12 mouse cellular contexts compared by ENCODE assay signal in genomic region chr1:89265771-89266170, GRCm38 (mm10).
"Had no signal": no experiment of that assay in that cellular context is flagged by ENCODE, and none has a peak within 500 bp of the region (broad histone marks: within the 10 kb centered on the region; RNA-seq: fewer than 3 reads in every experiment).

No protein-coding gene starts in this region.

- DNase-seq: kidney, postnatal 25 days; layer of hippocampus, adult 9-11 months; liver; lung, adult 18-20 months; lung, postnatal 10 days; lung, postnatal 36 days; retina, postnatal 1 day; right cerebral cortex, postnatal 25 days; spleen, adult 18-20 months; thymus, adult 2 months; thymus, postnatal 14 days; thymus, postnatal 4 days had no signal
